Mouse (Mus musculus): Measurements from ENCODE around the gene Tecpr2.

Tecpr2 gene

DNA sequence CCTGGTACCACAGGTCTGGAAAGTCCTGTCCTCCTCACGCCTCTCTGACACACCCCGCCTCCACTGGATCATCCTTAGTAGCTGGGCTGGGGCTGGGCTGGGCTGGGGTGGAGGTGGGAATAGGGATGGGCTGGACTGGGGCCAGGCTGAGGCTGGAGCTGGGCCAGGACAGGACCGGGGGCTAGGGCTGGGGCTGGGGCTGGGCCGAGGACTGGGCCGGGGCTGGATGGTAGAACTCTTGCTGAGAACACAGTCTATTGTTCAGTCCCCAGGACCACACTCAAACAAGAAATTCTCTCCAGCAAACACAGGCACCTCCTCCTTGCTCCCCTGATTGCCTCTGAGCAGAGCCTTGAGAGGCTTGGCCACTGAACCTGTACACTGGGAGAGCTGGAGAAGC lies 117.3 kb downstream of the Tecpr2 start:
- DNase-seq (ENCODE audit: low spot score in 2 of 2): no peak

DNA sequence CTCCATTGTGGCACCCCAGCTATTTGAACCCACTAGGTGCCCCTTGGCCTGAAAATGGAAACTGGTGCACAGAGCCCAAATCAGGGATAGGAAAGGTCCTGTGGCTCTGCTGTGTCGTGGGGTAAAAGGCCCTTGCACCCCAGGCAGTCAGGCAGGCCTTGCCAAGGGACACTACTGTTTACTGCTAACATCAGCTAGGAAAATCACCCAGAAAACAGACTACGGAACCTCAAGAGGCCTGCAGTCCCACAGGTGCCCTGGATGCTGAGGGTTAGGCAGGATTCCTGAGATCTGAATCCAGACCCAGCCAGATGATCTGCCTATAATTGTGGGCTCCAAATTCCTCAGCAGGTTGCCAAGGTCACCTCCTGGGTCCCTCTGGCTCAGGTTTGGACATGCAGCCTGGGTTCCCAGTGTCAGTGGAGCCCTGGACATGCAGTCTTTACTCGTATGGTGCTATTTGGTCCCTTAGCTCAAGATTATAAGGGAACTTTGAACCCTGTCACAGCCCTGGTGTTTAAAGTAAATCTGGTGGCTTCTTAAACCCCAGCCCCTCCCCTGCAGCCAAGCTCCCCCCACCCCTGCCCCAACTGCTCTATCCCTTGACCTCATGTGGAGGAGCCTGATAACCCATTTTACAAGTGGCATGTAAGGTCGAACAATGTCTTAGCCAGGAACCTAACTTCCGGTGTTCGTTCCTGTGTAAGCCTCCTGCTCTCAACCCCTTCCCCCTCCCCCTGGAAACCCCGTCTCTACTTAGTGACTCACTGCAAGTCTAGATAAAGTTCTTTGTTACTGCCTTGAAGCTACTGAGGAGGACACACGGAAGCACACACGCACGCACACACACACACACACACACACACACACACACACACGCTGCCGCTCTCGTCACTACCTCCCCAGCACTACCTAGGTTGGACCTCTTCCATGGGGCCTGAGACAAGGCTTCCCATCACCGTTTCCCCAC lies 118.4 kb downstream of the Tecpr2 start:
- no peak for DNase-seq (ENCODE audit: low spot score in 2 of 2)

GRCm38 (mm10) chr12:111008500-111009490 lies 119.7 kb downstream of the Tecpr2 start:
- DNase-seq (ENCODE audit: low spot score in 2 of 2): no peak

- no peak for DNase-seq (ENCODE audit: low spot score in 2 of 2)
Measured at GRCm38 (mm10) chr12:111009615-111010257, 120.7 kb downstream of the Tecpr2 start.

GRCm38 (mm10) chr12:111016807-111017206 lies 127.7 kb downstream of the Tecpr2 start:
- DNase-seq (ENCODE audit: low spot score in 2 of 2): no peak

DNA sequence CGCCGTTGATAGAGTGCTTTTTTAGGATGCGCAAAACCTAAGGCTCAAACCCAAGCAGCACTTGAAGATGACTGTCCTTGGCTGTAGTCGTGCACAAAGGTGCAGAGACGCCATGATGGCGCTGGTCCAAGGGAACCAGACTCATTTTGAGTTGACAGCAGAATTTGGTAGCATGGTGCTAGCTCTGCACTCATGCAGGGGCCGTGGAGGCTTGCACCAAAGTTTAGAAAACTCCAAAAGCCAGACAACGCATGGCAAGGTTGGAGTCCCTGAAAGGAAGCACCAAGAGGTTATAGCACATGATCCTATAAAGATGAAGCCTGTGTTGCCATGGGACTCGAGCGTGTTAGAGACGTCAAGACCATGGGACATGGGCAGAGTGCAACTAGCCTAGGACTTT lies 129.0 kb downstream of the Tecpr2 start:
- no peak for DNase-seq (ENCODE audit: low spot score in 2 of 2)

DNA sequence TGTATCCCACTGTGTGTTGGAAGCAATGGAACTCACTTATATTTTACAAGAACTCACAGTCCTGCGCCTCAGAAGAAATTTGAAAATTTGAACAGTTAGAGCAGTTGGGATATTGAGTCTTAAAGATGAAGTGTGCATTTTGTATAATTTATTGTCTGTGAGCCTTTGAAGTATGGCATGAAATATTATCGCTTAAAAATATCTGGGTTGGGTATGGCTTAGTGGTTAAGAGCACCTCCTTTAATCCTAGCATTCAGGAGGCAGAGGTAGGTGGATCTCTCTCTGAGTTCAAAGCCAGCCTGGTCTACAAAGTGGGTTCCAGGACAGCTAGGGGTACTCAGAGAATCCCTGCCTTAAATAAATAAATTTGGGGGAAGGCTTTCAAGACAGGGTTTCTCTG lies 130.0 kb downstream of the Tecpr2 start:
- DNase-seq (ENCODE audit: low spot score in 2 of 2): no peak

GRCm38 (mm10) chr12:111021138-111021537 lies 132.1 kb downstream of the Tecpr2 start:
- no peak for DNase-seq (ENCODE audit: low spot score in 2 of 2)

DNA sequence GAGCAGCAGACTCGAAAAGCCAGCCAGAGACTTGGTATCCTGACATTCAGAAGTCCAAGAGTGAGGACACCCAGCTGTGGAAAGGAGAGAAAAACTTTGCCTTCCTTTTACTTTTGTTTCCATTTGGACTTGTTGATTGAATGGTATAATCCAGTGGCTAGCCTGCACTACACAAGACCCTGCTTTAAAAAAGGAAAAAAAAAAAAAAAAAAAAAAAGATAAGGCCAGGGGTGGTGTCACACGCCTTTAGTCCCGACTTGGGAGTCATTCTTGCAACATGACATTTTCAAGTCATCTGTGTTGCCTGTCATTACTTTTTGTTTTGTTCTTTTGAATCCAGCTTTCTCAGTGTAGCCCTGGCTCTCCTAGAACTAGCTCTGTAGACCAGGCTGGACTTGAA lies 132.5 kb downstream of the Tecpr2 start:
- no peak for DNase-seq (ENCODE audit: low spot score in 2 of 2)

Data from right cerebral cortex, postnatal 36 days (tissue).